Mouse (Mus musculus) heart, postnatal 0 days (tissue): ENCODE data around the gene Wfs1.

Experiments used
- CTCF ChIP-seq: IDR thresholded peaks from 2 replicates; pipeline ENCODE4 v1.5.1; 2016; ENCODE audit warnings: antibody characterized with exemption, control low read depth, low read depth
- EP300 ChIP-seq: IDR thresholded peaks from 2 replicates; pipeline ENCODE4 v1.6.1; 2016; ENCODE audit warnings: antibody characterized with exemption, low read depth

GRCm38 (mm10) chr5:36979001-36979400 lies 10.0 kb downstream of the Wfs1 start:
- TF ChIP-seq CTCF: no peak
- TF ChIP-seq EP300: no peak
